Mouse (Mus musculus): Measurements from ENCODE around the gene Padi3.

DNA sequence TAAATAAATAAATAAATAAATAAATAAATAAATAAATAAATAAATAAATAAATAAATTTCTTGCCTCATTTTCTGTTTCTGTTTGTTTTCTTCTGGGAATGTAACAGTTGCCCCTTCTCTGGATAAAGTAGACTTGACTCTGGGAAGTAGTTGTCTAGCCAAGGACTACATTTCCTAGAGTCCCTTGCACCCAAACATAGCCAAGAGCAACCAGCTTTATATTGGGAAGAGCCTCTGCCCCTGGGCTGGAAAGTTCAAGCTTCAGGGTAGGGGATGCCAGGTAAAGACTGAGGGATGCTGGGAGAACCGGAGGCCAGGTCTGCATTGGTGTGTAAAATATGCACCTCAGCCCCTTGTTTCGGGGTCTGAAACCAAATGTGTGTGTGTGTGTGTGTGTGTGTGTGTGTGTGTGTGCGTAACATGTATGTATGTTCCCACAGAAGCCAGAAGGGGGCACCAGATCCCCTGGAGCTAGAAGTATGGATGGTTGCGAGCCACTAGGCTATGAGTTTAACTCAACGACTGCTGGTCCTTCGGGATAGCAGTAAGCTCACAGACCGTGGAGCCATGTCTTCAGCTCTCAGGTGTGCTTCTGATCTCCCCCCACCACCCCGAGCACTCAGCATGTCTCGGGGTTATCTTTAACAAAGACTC is 26.0 kb downstream of the Padi3 start:
- TF ChIP-seq GATA1 (IDR thresholded peaks at IDR 0.05; ENCODE audit: borderline replicate concordance, low read length) (no peak), FLI1 (IDR thresholded peaks at IDR 0.05; ENCODE audit: low read length) (no peak)
